Mouse (Mus musculus): ENCODE data around the gene Ntf5.
"Not testable (repeated sequence)": the region's sequence is repeated elsewhere in the genome, so short reads cannot be mapped to it uniquely, and the experiment has no call there.

The Ntf5 gene

DNA sequence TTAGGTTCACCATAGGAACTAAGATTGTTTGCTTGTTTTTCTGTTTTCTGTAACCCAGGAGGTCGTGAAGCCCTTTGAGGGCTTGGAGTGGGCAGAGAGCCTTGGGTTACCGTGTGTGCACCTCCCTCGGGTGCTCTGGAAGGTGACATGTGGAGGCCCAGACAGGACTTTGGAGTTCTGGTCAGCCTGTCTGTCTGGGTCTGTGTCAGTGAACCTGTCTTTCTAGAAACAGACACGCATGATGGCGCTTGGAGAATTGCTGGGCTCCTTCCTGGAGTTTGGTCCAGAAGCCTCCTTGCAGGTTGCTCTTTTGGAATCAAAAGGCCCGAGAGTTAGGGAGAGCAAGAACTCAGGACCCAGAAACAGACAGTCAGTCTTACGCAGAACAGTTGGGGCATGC, 46.9 kb downstream of the Ntf5 start:
- intact Hi-C loops (cut with DNase I) = no loop called here

DNA sequence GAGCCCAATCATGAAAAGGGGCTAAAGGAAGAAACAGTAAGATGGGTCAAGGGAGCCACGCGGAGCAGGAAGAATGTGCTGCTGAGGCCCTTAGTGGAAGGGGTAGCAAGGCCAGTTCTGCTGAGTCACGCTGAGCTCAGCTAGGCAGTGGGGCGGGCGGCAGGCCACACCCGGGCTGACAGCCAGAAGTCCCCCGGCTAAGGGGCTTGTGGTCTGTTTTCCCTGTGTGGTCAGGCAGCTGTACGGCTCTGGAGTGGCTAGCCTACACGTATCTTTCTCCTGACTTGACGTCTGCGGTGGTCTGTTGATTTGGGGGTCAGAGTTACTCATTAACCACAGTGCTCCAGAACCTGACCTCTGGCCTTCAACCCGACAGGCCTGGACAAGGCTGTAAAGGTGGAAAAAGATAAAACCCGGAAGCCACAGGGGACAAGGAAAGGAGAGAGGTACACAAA, 47.4 kb downstream of the Ntf5 start:
- intact Hi-C loops (cut with DNase I) = no loop called here

DNA sequence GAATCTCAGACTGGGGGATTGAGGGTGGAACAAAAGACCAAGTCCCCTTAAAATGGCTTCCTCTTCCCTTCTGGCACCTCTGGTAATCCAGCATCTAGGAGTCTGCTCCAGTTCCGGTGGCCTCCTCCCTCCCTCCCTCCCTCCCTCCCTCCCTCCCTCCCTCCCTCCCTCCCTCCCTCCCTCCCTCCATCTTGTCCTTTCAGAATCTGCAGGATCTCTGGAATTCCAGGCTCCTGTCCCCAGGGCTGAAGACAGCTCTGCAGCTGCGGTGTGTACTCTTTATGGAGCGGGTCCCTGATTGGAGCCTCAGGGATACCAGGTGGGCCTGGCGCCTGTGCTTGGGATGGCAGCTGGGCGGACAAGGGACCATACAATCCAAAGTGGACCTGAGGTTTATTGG, 47.8 kb downstream of the Ntf5 start:
- intact Hi-C loops (cut with DNase I) = no loop called here

DNA sequence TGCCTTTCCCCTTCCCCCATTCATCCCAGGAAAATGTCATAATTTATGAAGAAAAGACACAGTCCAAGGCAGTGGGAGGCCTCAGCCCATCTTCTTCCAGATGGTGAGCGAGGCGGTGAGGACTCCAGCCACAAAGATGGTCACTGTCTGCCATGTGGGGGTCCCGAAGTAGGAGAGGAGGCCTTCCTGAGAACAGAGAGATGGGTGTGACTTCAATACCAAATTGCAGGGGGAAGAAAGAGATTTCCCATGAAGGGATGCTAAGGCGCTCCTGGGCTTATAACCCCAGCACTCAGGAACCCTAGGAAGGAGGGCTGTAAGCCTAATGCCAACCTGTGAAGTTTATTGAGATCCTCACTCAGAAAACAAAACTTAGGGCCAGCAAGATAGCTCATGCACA, 48.3 kb downstream of the Ntf5 start:
- intact Hi-C loops (cut with DNase I) = no loop called here

DNA sequence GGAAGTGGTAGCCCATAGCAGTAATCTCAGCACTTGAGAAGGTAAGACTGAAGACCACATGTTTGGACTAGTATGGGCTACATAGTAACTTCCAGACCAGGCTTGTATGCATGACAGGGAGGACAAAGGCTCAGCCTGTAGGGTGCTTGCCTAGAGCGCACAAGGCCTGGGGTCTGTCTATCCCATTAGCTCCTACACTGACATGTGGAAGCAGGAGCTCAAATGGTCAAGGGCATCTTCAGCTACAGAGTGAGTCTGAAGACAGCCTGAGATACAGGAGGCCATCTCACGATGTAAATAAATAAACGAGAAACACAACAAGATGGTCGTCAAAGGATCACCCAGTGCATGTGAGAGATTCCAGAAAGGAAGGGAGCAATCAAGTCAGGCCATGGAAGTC, 48.8 kb downstream of the Ntf5 start:
- intact Hi-C loops (cut with DNase I) = no loop called here

DNA sequence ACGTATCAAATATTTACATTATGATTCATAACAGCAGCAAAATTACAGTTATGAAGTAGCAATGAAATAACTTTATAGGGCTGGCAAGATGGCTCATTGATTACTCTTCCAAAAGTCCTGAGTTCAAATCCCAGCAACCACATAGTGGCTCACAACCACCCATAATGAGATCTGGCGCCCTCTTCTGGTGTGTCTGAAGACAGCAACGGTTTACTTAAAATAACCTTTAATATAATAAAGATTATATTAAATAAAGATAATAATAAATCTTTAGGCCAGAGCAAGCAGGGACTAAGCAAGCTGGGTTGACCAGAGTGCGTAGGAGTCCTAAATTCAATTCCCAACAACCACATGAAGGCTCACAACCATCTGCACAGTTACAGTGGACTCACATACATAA, 49.4 kb downstream of the Ntf5 start:
- intact Hi-C loops (cut with DNase I) = not testable (repeated sequence)

DNA sequence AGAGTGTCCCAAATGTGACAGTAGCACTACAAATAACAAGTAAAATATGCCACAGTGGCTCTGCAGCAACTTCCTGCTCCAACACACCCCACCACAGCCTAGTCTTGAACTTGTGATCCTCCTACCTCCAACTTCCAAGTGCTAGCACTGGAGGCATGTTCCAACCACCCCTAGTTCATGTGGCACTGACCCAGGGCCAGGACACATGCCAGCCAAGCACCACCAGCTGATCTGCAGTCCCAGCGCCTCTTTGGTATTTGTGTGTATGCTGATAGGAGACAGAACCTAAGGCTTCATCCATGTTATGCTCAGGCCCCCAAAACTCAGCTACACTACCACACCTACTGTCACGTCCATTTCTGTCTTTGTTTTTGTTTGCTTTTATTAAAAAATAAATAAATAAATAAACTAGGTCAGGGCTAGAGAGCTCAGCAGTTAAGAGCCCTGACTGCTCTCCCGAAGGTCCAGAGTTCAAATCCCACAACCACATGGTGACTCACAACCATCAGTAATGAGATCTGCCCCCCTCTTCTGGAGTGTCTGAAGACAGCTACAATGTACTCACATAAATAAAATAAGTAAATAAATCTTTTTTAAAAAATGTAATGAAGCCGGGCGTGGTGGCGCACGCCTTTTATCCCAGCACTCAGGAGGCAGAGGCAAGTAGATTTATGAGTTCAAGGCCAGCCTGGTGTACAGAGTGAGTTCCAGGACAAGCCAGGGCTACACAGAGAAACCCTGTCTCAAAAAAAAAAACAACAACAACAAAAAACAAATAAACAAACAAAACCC, 50.7 kb downstream of the Ntf5 start:
- intact Hi-C loops (cut with DNase I) = no loop called here

DNA sequence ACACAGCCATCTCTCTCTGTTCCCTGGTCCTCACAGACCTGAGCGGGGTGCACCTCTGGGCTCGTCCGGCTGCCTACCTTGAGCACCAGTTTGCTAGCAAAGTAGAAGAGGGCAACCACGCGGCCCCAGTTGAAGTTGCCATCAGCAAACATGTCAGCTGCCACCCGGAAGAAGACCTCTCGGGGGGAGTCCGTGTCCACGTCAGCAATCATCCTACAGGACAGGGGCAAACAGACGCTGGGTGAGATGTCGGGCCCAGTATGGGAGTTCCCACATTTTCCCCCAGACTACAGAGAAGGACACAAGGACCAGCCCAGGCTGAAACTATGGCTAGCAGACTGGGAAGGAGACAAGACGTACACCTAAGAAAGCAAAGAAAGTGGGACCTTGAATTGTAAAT, 51.6 kb downstream of the Ntf5 start:
- intact Hi-C loops (cut with DNase I) = no loop called here

DNA sequence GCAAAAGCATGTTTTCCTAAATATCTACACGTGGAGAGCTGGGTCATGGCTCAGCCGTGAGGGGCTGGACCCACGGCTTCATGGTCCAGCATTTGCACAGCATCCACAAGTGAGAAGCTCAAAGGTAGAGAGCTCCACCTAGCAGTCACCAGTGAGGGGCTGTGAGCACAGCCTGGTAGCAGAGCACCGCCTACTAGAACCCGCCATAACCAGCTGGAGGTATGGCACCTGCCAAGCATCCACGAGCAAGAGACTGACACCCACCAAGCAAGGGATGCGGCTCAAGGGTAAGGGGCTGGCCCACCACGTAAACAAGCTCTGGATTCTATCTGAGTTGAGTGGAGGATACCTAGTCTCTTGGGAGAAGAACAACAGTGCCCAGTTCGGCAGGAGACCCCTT, 52.1 kb downstream of the Ntf5 start:
- intact Hi-C loops (cut with DNase I) = no loop called here

DNA sequence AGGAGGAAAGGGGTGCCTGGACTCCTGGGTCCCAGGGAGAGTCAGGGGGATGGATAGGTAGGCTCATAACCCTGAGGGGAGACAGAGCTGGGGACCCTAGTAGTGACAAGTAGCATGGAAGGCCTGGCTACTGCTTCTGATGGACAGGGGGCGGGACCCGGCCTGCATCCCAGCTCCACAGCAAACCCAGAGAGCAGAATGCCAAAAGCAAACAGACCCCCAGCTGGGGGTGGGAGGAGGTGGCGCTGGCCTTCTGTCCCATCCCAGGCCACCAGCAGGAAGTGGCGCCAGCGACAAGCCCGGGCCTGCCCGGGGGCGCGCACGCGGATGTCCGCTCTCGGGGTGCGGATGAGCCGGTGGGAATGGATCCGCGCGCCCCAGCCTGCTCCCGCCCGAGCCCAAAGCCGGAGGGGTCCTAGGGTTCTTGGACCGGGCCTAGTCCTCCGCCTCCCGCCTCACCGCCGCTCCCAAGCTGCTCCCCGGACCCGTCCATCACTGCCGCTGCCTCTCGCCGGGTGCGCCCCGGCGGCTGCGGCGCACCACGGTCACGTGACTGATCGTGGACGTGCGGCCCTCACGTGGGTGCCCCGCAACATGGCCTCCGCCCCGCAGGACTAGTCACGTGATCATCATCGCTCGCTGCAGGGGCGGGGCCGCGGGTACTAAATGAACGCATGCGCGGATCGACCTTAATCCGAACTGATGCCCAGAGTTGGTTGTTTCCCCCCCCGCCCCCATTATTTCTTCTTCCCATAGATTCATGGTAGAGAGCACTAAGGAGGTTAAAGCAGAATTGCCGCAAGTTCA, 53.0 kb downstream of the Ntf5 start, which contains the start of gene Bax:
Bax (minus strand) TSS at position 616 of the 807 bp plus-strand sequence.
- intact Hi-C loops (cut with DNase I) = no loop called here

Small RNA genes within 50 kb of the gene (microRNA-seq; reads per million reads assigned to microRNA genes)
- 0.23 to 0.49 reads per million in 2 experiments for gene Gm22133

Data from adrenal gland (tissue).